Mouse (Mus musculus): ENCODE measurements at regions not wholly inside any gene's neighbourhood (a gene's known extent, or its start where the extent isn't known, plus 50 kb on each side); places are given as distances from the start of the nearest gene placed in this dataset.

- Histone ChIP-seq H3K36me3 (ENCODE audit: control insufficient read depth, insufficient read depth) (no peaks in the 10 kb centered on the region), H3K27me3 (ENCODE audit: control insufficient read depth, insufficient read depth, insufficient read length) (no peaks in the 10 kb centered on the region), H3K79me2 (ENCODE audit: control insufficient read depth, insufficient read depth) (no peaks in the 10 kb centered on the region), H3ac (ENCODE audit: control insufficient read depth, insufficient read length) (no peak overlapping the region), H3K4me3 (no peak overlapping the region), H3K4me2 (ENCODE audit: low read depth) (no peak overlapping the region)
- TF ChIP-seq TCF3 (IDR thresholded peaks at IDR 0.05; ENCODE audit: insufficient read length, low read depth) = no peak
- TF ChIP-seq CEBPB (IDR thresholded peaks at IDR 0.05; ENCODE audit: insufficient read depth, poor library complexity, severe bottlenecking) = no peak
- no peak for TF ChIP-seq POLR2AphosphoS2 (IDR thresholded peaks at IDR 0.05; ENCODE audit: insufficient read length, low read depth)
- TF ChIP-seq SRF (IDR thresholded peaks at IDR 0.05; ENCODE audit: control insufficient read depth, insufficient read length, low read depth) = no peak
- no peak for TF ChIP-seq POLR2A (IDR thresholded peaks at IDR 0.05; ENCODE audit: insufficient read length, low read depth)
- no peak for TF ChIP-seq REST (IDR thresholded peaks at IDR 0.05; ENCODE audit: insufficient read depth, insufficient read length)
- no peak for TF ChIP-seq USF1 (IDR thresholded peaks at IDR 0.05; ENCODE audit: low read depth)
- no peak for TF ChIP-seq TCF12 (IDR thresholded peaks at IDR 0.05; ENCODE audit: insufficient read depth, poor library complexity, severe bottlenecking)
- no peak for TF ChIP-seq E2F4 (IDR thresholded peaks at IDR 0.05; ENCODE audit: insufficient read depth)
- TF ChIP-seq MYOG (IDR thresholded peaks at IDR 0.05; ENCODE audit: control insufficient read depth in 1 of 3, insufficient read depth in 1 of 3, insufficient read length in 2 of 3, low read depth in 2 of 3) = no peak
- no peak for TF ChIP-seq MAX (IDR thresholded peaks at IDR 0.05; ENCODE audit: low read depth)
- no peak for TF ChIP-seq MYOD1 (IDR thresholded peaks at IDR 0.05; ENCODE audit: control insufficient read depth in 1 of 3, insufficient read length in 2 of 3, low read depth in 2 of 3)
These were observed 249.4 kb upstream of the Rgma start for GRCm38 (mm10) chr7:73125864-73126263.

GRCm38 (mm10) chr7:73135786-73136185, 239.5 kb upstream of the Rgma start:
- Histone ChIP-seq H3K36me3 (ENCODE audit: control insufficient read depth, insufficient read depth) (no peaks in the 10 kb centered on the region), H3K27me3 (ENCODE audit: control insufficient read depth, insufficient read depth, insufficient read length) (peaks cover 6% of the 10 kb centered on the region), H3ac (ENCODE audit: control insufficient read depth, insufficient read length) (no peak overlapping the region), H3K4me2 (ENCODE audit: low read depth) (no peak overlapping the region), H3K4me3 (no peak overlapping the region), H3K79me2 (ENCODE audit: control insufficient read depth, insufficient read depth) (no peaks in the 10 kb centered on the region)
- TF ChIP-seq POLR2AphosphoS2 (IDR thresholded peaks at IDR 0.05; ENCODE audit: insufficient read length, low read depth) (no peak), TCF3 (IDR thresholded peaks at IDR 0.05; ENCODE audit: insufficient read length, low read depth) (no peak), CEBPB (IDR thresholded peaks at IDR 0.05; ENCODE audit: insufficient read depth, poor library complexity, severe bottlenecking) (no peak), MAX (IDR thresholded peaks at IDR 0.05; ENCODE audit: low read depth) (no peak), REST (IDR thresholded peaks at IDR 0.05; ENCODE audit: insufficient read depth, insufficient read length) (no peak), E2F4 (IDR thresholded peaks at IDR 0.05; ENCODE audit: insufficient read depth) (no peak), MYOD1 (IDR thresholded peaks at IDR 0.05; ENCODE audit: control insufficient read depth in 1 of 3, insufficient read length in 2 of 3, low read depth in 2 of 3) (no peak), TCF12 (IDR thresholded peaks at IDR 0.05; ENCODE audit: insufficient read depth, poor library complexity, severe bottlenecking) (no peak), POLR2A (IDR thresholded peaks at IDR 0.05; ENCODE audit: insufficient read length, low read depth) (no peak), SRF (IDR thresholded peaks at IDR 0.05; ENCODE audit: control insufficient read depth, insufficient read length, low read depth) (no peak)

DNA sequence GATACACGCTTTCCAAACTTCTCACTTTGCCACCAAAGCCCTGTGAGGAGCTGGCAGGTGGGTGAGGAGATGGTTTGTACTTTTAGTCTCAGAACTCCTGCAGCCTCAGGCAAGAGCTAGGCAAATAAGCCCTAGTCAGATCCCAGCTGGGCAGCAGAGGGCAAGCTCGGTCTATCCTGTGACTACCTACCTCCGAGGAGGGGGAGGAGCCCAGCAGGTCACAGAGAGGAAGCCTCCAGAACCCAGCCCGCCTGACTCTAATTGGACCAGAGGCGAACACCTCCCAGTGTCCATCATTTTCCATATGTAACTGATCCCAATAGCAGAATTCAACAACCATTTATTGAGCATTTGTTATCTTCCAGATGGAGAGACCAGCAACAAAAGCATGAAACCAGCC, 237.0 kb upstream of the Rgma start:
- Histone ChIP-seq H3K4me3 (no peak overlapping the region), H3ac (ENCODE audit: control insufficient read depth, insufficient read length) (no peak overlapping the region), H3K36me3 (ENCODE audit: control insufficient read depth, insufficient read depth) (no peaks in the 10 kb centered on the region), H3K4me2 (ENCODE audit: low read depth) (no peak overlapping the region), H3K79me2 (ENCODE audit: control insufficient read depth, insufficient read depth) (no peaks in the 10 kb centered on the region), H3K27me3 (ENCODE audit: control insufficient read depth, insufficient read depth, insufficient read length) (peaks cover 6% of the 10 kb centered on the region)
- no peak for TF ChIP-seq SRF (IDR thresholded peaks at IDR 0.05; ENCODE audit: control insufficient read depth, insufficient read length, low read depth)
- TF ChIP-seq POLR2A (IDR thresholded peaks at IDR 0.05; ENCODE audit: insufficient read length, low read depth) = no peak
- no peak for TF ChIP-seq TCF12 (IDR thresholded peaks at IDR 0.05; ENCODE audit: insufficient read depth, poor library complexity, severe bottlenecking)
- no peak for TF ChIP-seq USF1 (IDR thresholded peaks at IDR 0.05; ENCODE audit: low read depth)
- no peak for TF ChIP-seq POLR2AphosphoS2 (IDR thresholded peaks at IDR 0.05; ENCODE audit: insufficient read length, low read depth)
- no peak for TF ChIP-seq CEBPB (IDR thresholded peaks at IDR 0.05; ENCODE audit: insufficient read depth, poor library complexity, severe bottlenecking)
- TF ChIP-seq MYOD1 (IDR thresholded peaks at IDR 0.05; ENCODE audit: control insufficient read depth in 1 of 3, insufficient read length in 2 of 3, low read depth in 2 of 3) = no peak
- TF ChIP-seq MAX (IDR thresholded peaks at IDR 0.05; ENCODE audit: low read depth) = no peak
- no peak for TF ChIP-seq TCF3 (IDR thresholded peaks at IDR 0.05; ENCODE audit: insufficient read length, low read depth)
- no peak for TF ChIP-seq E2F4 (IDR thresholded peaks at IDR 0.05; ENCODE audit: insufficient read depth)
- TF ChIP-seq REST (IDR thresholded peaks at IDR 0.05; ENCODE audit: insufficient read depth, insufficient read length) = no peak
- no peak for TF ChIP-seq MYOG (IDR thresholded peaks at IDR 0.05; ENCODE audit: control insufficient read depth in 1 of 3, insufficient read depth in 1 of 3, insufficient read length in 2 of 3, low read depth in 2 of 3)

GRCm38 (mm10) chr7:73138861-73139493, 236.3 kb upstream of the Rgma start:
- no peaks in the 10 kb centered on the region for H3K36me3 ChIP-seq (ENCODE audit: control insufficient read depth, insufficient read depth)
- no peaks in the 10 kb centered on the region for H3K79me2 ChIP-seq (ENCODE audit: control insufficient read depth, insufficient read depth)
- H3ac ChIP-seq (ENCODE audit: control insufficient read depth, insufficient read length) = no peak overlapping the region
- no peak overlapping the region for H3K4me2 ChIP-seq (ENCODE audit: low read depth)
- peaks cover 6% of the 10 kb centered on the region for H3K27me3 ChIP-seq (ENCODE audit: control insufficient read depth, insufficient read depth, insufficient read length)
- TF ChIP-seq MAX (IDR thresholded peaks at IDR 0.05; ENCODE audit: low read depth) (no peak), SRF (IDR thresholded peaks at IDR 0.05; ENCODE audit: control insufficient read depth, insufficient read length, low read depth) (no peak), MYOG (IDR thresholded peaks at IDR 0.05; ENCODE audit: control insufficient read depth in 1 of 3, insufficient read depth in 1 of 3, insufficient read length in 2 of 3, low read depth in 2 of 3) (no peak), TCF3 (IDR thresholded peaks at IDR 0.05; ENCODE audit: insufficient read length, low read depth) (no peak), TCF12 (IDR thresholded peaks at IDR 0.05; ENCODE audit: insufficient read depth, poor library complexity, severe bottlenecking) (no peak), E2F4 (IDR thresholded peaks at IDR 0.05; ENCODE audit: insufficient read depth) (no peak), USF1 (IDR thresholded peaks at IDR 0.05; ENCODE audit: low read depth) (no peak), POLR2AphosphoS2 (IDR thresholded peaks at IDR 0.05; ENCODE audit: insufficient read length, low read depth) (no peak), MYOD1 (IDR thresholded peaks at IDR 0.05; ENCODE audit: control insufficient read depth in 1 of 3, insufficient read length in 2 of 3, low read depth in 2 of 3) (no peak), REST (IDR thresholded peaks at IDR 0.05; ENCODE audit: insufficient read depth, insufficient read length) (no peak), POLR2A (IDR thresholded peaks at IDR 0.05; ENCODE audit: insufficient read length, low read depth) (no peak), CEBPB (IDR thresholded peaks at IDR 0.05; ENCODE audit: insufficient read depth, poor library complexity, severe bottlenecking) (no peak)
- H3K4me3 ChIP-seq = no peak overlapping the region
